Mouse (Mus musculus) kidney, postnatal 4 days (tissue): ENCODE data around the gene Klk14.
A peak's percentile ranks its signal among the peaks of the same experiment; 100 is the strongest.
"Not testable (repeated sequence)": the region's sequence is repeated elsewhere in the genome, so short reads cannot be mapped to it uniquely, and the experiment has no call there.

Experiments used
- DNase-seq, 2 experiments: peaks; one replicate each; pipeline ENCODE4 v3.0.0; 2021; ENCODE audit warnings: mixed read lengths in 2 of 2

Klk14 gene

GRCm38 (mm10) chr7:43690118-43690517 lies at the start of gene Klk14:
TSS of gene Klk14 (plus strand) at chr7:43690418.
- no peak for DNase-seq

- DNase-seq = no peak
Observed at GRCm38 (mm10) chr7:43642587-43642986, 47.6 kb upstream of the Klk14 start.

DNA sequence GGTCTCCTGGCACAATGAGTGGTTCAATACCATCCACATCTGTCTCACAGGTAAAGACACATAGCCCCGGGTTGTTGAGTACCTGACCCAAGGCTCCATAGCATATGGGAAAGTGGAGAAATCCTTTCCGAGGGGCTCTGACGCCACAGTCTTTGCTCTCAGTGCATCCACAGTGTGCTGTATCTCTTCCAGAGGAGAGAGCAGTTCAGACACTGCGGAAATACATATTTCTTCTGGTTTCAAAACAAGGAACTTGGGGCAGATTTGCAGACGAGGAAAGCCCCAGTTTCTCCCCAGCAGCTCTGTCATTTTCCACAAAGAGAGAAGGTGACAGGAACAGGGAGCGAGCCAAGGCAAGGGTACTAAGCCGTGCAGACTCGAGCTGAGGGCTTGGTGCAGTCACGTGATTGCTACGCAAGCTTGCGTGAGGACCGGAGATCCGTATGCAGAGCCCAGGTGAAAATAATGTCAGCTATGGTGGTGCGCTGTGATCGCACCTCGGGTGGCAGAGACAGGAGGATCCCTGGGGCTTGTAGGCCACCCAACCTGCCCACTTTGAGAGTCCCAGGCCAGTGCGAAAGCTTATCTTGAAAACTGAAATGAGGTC lies 47.1 kb upstream of the Klk14 start:
- DNase-seq = no peak

- DNase-seq = no peak
Observed at GRCm38 (mm10) chr7:43652683-43653082, 37.5 kb upstream of the Klk14 start.

DNA sequence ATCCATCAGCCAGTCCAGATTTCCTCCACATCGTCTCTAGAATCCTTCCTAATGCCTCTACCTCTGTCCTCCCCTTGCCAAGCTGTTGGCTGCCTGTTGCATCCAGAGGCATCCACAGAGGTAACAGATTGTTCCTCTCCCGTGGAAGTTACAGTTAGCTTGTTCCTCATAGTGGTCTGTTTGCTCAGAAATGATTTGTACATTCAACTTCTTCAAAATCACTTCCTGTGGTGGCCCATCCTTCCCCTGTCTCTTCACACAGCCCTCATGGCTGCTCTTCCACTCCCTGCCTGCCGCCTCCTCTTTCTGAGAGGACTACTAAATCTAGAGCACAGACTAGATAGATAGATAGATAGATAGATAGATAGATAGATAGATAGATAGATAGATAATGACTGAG lies 35.7 kb upstream of the Klk14 start:
- no peak for DNase-seq

DNA sequence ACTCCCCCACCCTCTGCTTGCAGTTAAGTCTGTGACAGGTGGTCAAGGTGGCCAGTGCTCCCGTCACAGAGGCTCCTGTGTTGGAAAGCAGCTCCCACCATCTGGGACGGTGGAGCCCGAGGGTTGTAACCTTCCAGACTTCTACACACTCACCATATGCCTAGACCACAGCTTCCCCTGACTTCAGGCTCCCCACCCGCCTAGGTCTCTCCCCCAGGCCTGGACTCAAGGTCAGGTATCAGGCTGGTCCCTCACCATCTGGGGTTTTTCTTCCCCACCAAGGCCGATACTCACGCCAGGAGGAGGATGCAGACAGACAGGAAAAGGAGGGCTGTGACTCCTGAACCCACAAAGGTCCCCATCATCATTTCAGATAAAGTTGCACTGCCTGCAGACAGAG lies 34.0 kb upstream of the Klk14 start:
- DNase-seq = no peak

GRCm38 (mm10) chr7:43660002-43660401 lies 30.2 kb upstream of the Klk14 start, which contains the start of gene Siglece:
TSS of gene Siglece (minus strand) at chr7:43660161.
- no peak for DNase-seq

GRCm38 (mm10) chr7:43662804-43663203 lies 27.4 kb upstream of the Klk14 start:
- DNase-seq = no peak

DNA sequence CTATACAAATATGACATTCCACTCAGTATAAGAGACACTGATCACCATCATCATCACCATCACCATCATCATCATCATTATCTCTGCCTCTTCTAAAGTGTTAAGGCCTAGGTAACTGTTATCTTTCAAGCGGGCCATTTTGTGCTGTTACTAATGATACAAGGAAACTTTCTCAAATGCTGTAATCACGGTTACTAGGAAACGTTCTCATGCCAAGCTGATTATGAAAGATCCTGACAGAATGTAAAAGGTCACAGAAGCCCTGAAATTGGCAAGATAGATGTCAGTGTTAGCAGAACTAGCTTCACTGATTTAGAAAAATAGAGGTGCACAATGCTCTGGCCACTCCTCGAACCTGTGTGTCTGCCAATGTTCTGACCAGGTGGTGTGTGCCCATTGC lies 23.0 kb upstream of the Klk14 start:
- DNase-seq = not testable (repeated sequence)

DNA sequence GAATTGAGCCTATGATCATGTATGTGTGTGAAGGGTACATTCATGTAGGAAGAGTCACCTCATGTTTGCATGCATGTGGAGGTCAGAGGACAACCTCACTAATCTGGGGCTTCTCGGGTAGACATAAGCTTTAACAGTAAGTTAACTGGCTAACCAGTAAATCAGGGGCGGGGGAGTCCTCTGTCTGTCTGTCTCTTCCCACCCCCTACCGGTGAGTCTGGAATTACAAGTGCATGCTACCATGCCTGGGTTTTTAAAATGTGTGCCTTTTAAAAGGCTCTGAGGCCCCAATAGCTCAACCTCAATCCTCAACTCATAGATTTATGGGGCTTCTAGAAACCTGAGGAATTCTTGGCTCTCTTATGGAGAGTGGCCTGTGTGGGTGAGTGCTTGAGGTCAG lies 21.6 kb upstream of the Klk14 start:
- peak; percentile 20 to 43 for DNase-seq

DNA sequence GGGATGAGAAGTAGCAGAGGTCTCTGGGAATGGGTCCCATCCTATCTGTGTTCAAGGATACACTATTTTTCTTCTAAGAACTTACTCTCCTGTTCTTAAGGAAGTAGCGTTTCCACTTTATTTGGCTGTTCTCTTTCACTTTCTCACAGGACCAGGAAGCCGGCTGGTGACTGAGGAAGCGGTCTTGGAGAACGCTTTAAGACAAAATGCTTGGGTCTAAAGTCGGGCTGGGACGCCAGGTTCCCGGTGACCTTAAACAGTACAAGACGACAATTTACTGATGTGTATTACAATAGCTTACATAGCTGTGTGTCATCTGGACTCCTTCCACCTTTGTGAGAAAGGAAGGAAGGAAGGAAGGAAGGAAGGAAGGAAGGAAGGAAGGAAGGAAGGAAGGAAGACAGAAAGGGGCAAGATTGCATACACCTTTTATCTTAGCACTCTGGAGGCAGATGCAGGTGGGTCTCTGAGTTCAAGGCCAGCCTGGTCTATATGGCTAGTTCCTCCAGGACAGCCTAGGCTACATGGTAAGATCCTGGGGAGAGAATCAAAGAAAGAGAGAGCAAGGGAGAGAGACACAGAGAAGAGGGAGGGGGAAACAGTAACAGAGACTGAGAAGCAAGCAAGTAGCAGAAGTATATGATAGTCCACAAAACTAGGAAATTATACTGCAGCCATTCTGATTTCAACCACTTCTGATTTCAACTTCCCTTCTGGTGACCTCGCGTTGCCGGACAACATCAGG lies 19.0 kb upstream of the Klk14 start:
- no peak for DNase-seq

GRCm38 (mm10) chr7:43671809-43672580 lies 18.2 kb upstream of the Klk14 start, which contains the start of gene Ctu1:
TSS of gene Ctu1 (plus strand) at chr7:43672016.
- peak; percentile 85 to 92 for DNase-seq

GRCm38 (mm10) chr7:43672581-43673260 lies 17.5 kb upstream of the Klk14 start:
- peak; percentile 28 to 39 for DNase-seq

DNA sequence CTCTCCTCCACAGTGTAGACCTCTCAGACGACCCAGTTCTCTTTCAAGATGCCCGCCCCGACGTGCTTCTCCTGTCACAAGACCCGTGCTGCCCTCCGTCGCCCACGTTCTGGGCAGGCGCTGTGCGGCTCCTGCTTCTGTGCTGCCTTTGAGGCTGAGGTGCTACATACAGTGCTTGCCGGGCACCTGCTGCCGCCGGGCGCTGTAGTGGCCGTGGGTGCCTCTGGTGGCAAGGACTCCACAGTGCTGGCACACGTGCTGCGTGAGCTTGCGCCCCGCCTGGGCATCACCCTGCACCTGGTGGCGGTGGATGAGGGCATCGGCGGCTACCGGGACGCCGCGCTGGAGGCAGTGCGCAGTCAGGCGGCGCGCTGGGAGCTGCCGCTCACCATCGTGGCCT lies 15.1 kb upstream of the Klk14 start:
- no peak for DNase-seq

GRCm38 (mm10) chr7:43678517-43678916 lies 11.7 kb upstream of the Klk14 start:
- DNase-seq = peak; percentile 72 to 75

DNA sequence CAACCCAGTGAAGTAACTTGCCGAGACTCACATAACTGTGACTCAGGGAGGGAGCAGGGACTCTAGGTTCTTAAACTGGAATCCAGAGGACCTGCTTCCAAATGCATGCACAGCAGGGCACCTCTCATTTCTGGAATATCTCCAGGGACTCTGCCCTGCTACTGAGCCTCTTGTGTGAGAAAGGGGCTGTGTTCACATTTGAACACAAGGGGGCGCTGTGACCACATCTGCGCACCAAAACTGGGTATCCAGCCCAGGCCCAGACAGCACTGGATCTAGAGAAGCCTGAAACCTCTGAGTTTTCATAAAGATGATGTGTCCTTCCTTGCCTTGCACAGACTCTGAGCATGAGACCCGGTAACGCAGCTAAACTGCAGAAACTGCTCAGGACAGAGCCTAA lies 9.3 kb upstream of the Klk14 start:
- peak; percentile 81 for DNase-seq

DNA sequence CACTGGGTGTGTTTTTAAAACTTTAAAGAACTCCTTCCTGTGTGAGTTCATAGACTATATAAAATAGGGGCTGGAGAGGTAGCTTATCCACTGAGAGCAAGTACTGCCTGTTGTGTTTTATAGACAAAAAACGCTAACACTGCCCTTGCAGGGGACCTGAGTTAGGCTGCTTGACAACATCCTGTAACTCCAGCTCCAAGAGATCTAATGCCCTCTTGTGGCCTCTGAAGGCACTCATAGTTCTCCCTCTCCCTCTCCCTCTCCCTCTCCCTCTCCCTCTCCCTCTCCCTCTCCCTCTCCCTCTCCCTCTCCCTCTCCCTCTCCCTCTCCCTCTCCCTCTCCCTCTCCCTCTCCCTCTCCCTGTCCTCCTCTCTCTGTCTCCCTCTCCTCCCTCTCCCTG lies 7.7 kb upstream of the Klk14 start:
- not testable (repeated sequence) for DNase-seq

DNA sequence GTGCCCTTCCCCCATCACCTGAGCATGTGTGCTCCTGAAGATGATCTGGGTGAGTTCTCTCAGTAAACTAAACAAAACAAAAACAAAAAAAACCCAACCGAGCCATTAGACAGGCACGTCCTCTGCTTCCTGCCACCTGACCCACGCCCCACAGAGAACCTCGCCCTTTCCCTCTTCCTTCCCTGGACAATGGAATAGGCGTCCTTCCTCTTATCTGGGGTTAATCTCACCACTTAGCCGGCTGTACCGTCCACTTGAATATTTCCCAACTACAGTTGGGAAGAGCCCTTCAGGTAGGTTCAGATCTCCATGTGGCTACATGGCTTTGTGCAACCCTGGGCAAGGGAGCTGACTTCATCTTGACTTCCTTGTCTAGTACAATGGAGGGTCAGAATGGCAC lies 5.1 kb upstream of the Klk14 start:
- no peak for DNase-seq

GRCm38 (mm10) chr7:43710031-43710430 lies 19.8 kb downstream of the Klk14 start:
- no peak for DNase-seq

GRCm38 (mm10) chr7:43712267-43712666 lies 22.0 kb downstream of the Klk14 start, which contains the start of gene Klk13:
TSS of gene Klk13 (plus strand) at chr7:43712567.
- no peak for DNase-seq

- peak; percentile 4 to 17 for DNase-seq
Observed at GRCm38 (mm10) chr7:43712917-43713316, 22.7 kb downstream of the Klk14 start.

DNA sequence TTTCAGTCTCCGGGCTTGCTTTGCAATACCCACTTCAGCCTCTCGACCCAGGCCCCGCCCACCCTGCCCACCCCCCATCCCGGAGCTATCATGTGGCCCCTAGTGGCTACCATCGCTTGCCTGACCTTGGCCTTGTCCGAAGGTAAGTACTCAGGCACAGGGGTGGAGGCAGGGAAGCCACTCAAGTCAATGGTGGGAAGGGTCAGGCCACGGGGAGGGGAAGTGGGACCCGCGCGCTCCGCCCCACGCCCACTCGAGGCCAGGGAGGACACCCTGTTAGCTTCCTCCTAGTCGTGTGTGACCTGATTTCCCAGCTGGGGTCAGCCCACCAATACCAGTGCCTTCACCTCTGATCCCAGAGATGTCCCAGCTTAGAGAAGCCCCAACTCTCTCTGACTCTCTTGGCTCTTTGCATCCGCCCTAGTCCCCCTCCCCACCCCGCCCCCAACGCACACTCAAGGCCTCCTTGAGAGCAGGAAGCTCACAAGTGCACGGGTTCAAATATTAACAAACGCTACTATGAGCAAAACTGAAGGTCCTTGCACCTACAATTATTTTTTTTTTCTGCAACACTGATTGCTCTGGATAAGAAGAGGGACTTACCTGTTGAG lies 23.6 kb downstream of the Klk14 start:
- DNase-seq = no peak
